Mouse (Mus musculus): ENCODE data around the gene Ly6g6c.

The Ly6g6c gene

DNA sequence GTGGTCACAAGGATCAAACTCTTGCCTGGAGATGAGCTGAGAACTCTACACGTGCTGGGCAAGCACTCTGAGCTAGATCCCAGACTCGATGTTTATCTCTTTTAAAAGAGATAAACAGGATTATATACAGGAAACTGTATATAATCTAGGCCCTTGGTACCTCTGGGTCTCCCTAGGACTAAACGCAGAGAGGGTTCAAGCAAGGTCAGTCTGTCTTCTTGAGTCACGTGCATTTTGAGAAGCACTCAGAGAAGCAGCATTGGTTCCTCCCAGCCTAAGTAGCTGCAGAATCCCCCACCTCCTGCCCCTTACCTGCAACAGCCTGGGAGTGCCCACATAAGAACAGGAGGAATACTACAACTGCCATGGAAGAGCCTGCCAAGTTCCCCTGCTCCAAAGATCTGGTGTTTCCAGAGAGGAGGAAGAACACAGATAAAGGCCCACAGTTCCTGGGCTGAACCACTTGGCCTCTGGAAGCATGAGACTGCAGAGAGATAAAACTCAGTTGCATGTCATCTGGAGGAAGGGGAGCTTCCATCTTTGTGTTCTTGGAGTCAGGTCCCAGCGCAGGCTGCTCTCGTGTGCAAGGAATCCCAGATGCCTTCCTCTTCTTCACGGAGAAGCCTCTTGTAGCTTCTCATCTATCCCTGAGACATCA is 20.1 kb downstream of the Ly6g6c start, which contains the start of gene Ly6g6f:
Ly6g6f (minus strand) TSS at position 403 of the 658 bp plus-strand sequence.
- no peak for DNase-seq

DNA sequence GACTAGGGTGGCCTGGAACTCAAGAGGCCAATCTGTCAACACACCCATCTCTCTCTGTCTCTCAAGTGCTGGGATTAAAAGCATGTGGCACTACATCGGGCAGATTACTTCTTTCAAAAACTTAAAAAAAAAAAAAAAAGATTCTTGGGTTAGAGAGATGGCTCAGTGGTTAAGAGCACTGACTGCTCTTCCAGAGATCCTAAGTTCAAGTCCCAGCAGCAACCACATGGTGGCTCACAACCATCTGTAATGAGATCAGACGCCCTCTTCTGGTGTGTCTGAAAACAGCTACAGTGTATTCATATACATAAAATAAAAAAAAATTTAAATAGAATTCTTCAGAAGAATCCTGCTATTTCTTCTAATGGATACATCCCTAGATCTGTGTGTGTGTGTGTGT is 23.0 kb downstream of the Ly6g6c start:
- DNase-seq: no peak

DNA sequence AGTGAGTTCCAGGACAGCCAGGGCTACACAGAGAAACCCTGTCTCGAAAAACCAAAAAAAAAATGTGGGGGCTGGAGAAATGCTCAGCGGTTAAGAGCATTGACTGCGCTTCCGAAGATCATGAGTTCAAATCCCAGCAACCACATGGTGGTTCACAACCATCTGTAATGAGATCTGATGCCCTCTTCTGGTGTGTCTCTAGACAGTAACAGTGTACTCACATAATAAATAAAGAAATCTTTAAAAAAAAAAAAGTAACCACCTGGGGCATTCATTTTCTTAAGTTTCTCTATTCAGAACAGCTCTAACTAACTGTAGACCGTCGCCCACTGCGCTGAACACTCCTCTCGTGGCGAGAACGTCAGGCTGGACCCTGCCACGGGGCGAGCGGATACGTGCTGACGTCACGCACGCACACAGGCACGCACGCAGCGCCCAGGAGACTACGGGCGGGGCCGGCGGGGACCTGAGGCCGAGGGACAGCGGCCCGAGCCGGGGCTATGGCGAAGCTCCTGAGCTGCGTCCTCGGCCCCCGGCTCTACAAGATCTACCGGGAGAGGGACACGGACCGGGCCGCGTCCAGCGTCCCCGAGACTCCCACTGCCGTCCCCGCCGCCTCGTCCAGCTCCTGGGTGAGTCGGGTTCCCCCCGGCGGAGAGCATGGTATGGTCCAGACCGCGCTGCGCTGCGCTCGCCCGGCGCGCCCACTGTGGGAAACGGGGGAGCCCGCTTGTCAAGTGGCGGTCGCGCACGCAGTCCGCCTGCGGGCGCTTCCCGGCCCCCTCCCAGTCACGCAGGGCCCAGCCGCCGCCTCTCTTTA is 23.8 kb downstream of the Ly6g6c start, which contains the start of gene Abhd16a:
Abhd16a (plus strand) TSS at position 439 of the 820 bp plus-strand sequence.
- peak; percentile 97 for DNase-seq

DNA sequence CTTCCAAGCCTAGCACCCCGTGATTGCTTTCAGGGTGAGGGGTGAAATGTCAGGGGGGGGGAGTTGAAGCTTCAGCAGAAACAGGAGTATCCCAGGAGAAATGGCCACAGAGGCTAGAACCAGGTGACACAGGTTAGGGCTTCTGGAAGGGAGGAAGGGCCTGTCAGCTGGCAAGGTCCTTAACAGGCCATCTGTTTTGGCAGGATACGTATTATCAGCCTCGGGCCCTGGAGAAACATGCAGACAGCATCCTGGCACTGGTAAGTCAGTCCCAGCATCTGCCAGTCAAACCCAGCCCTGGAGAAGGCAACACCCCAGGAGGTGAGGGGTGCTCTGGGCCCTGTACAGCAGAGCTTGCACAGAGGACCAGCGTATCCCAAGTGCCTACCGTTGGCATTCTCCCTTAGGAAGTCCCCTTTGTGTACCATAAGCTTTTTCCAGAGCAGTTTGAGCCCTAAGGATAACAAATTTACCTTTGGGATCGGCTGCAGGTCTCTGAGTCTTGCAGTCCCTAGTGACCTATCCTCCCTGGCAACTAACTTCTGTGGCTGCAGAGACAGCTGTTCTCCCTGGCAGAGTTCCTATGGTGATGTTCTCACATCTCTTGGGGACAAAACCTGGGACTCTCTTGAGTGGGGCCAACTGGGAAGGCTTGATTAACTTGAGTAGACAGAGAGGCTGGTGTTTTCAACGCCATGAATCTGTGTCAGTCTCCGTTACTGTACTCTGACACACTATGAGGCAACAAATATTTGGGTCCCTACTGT is 25.2 kb downstream of the Ly6g6c start:
- DNase-seq: no peak

DNA sequence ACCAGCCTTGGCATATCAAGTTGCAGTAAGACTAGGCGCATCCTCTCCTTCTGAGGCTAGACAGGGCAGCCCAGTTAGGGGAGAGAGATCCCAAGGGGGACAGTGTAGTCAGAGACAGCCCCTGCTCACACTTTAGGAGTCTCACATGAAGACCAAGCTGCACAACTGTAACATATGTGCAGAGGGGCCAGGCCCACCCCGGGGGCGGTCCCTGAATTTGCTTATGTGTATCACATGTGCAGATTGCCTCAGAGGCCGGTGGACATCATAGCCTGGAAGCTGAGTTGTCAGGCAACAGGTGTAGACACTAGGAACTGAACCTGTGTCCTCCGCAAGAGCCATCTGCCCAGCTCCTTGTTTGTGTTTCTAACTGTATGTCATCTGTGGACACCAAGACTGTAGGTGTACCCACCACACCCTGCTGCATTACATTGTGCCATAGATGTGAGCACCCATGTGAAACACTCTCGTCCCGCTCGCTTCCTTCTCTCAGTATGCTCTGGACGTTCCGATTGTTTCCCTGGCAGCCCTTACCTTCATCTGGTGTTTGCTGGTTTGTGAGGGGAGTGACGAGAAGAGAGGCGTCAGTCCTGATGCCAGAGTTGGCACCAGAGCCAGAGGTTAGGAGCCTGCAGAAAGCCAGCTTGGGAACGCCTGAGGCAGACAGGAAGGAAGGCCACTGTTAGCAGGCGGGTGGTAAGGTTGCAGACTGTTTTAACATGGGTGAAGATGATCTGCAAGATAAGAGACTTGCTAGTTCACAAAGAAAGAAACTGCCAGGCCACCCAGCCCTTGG is 27.4 kb downstream of the Ly6g6c start:
- DNase-seq: no peak

DNA sequence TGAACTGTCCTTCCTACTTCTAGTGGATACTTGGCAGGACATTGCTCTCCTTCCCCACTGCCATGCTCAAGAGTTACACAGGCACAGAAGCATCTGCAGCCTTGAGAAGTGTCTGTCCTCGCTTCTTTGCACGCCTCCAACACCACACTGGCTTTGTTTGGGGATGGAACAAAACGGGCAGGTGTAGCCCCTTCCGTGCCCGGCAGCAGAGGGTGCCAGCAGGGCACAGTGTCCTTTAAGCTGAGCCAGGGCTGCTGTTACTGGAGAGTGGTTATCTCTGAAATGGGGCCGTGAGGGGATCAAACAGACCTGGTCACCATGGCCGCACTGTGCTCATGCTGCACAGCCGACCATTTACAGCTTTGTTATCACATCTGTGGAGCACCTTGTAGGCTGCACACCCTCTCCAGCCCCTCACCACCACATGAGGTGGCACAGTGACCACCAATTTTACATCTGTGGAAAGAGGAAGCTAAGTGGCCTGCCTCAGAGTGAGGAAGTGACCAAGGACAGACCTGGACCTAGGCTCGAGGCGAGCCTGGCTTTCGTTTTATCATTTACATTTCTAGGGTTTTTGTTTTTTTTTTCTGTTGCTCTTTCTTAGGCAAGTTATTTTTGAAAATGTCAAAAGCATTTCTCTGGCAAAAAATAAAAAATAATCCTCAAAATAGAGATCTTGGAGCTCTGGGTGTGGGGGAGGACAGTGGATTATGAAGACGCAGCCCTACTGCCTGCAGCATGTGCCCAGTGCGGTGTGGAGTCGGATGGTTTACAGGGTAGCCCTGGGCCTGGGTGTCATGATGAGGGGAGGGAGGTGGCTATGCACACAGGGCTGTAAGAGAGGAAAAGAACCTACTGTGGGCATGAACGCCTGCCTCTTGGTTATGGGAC is 29.5 kb downstream of the Ly6g6c start:
- DNase-seq: no peak

DNA sequence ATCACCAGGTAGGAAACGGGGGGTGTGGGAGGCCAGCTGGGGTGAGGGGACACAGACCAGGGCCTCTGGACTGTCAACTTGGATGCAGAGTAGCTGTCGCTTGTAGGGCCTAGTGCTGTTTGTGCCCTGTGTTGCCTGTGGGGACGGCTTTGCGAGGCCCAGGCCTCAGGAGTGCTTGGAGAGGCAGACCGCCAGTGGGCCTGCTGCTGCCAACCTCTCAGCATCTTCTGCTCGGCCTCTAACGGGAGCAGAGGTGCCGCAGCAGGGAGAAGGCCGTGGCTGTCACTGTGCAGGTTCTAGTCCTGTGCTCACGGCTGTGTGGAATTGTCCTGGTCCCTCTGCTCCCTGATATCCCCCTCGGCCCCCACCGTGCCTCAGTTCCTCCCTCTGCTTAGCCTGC is 31.4 kb downstream of the Ly6g6c start:
- no peak for DNase-seq

DNA sequence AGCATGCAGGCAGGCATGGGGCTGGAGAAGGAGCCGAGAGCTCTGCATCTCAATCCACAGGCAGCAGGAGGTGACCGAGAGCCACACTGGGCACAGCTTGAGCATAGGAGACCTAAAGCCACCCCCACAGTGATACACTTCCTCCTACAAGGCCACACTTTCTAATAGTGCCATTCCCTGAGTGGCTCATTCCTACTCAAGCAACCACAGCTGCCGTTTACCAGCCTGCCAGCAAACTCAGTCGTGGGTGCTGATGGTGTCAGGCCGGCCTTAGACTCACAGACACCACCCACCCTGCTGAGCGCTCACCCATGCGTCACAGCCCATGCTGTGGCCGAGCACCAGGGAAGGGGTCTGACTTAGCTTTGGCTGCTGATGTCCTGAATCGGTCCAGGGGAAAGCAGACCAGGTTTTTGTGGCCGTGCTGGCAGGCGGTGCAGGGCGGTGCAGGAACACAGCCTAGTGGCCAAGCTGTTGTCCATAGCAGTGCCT is 32.0 kb downstream of the Ly6g6c start:
- no peak for DNase-seq

DNA sequence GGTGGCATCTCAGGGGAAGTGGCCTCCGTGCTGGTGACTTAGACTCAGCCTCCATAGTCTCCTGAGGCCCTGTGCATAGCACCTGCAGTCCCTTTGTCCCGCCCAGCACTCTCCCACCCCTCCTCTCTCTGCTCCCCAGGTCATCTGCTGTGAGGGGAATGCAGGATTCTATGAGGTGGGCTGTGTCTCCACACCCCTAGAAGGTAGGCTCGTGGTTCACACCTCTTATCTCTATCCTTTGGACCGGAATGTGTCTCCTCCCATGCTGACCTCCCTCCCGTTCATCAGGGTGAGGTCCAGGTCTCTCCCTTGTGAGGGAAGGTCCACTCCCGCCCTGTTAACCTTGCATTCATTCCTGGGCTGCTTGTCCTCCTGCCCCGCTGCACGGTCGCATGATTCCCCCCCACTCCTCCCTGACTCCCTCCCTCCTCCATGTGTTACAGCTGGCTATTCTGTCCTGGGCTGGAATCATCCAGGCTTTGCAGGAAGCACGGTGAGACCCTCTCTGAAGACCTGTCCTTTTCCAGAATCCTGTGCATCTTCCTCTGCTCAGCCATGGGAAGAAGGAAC is 35.1 kb downstream of the Ly6g6c start:
- no peak for DNase-seq

DNA sequence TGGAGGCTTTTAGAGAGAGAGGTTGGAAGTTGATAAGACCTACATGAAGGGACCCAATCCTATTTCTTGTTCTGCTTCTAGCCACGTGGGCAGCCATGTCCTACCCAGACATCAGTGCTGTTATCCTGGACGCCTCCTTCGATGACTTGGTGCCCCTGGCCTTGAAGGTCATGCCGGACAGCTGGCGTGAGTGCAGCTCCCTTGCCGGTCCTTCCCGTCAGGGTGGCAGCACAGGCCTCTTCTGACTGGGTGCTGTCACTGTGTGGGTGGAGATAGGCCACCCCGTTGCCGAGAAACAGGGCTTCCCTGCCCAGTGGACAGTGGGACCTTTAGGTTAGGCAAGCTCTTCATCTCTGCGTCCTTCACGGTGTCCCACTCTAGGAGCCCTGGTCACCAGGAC is 36.0 kb downstream of the Ly6g6c start:
- DNase-seq: no peak

DNA sequence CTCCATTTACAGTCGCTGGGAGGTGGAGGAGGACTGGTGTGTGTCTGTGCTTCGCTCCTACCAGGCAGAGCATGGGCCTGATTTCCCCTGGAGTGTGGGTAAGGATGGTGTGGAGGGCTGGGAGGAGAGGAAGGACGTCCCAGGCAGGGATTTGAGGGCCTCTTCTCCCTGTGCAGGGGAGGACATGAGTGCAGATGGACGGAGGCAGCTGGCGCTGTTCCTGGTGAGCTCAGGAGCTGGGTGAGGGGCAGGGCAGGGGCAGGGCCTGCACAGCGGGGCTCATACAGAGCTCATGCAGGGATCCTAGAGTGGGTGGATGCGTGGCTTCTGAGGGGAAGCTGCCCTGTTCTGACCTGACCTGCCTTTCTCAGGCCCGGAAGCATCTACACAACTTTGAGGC is 37.1 kb downstream of the Ly6g6c start:
- DNase-seq: no peak

DNA sequence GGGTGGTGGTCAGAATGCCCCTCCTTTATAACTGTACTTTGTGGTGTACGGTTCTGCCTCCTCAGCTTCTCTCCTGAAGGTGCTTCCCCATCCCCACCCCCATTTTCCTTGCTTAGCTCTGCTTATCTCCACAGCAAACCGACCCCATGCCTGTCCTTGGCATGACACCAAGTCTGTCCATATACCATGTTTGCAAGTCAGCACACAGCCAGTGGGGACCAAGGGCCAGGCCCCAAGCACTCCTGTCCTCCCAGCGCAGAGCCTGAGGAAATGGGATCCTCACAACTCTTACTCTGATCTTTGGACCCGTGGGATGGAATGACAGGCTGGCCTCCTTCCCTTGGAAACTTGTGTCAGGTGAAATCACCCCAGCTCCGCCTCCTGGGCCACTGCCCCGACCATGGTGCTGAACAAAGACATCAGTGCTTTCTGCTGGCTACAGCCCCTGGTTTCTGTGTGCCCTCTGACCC is 38.1 kb downstream of the Ly6g6c start:
- no peak for DNase-seq

DNA sequence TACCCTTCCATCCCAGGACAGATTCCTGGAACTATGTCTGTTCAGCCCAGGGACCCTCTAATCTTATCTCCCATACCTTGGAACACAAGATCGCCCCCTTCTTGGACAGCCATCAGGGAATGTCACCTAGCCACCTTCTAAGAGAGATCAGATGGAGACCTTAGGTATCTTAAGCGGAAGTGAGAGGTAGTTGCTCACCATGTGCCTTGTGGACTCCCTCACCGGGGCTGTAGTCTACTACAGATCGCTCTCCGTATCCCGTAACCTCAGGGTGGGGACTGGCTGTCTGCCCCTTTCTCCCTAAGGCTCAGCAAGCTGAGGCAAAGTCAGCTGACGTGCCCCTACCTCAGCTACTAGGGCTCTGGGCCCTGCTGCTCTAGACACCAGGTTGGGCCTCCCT is 38.9 kb downstream of the Ly6g6c start:
- no peak for DNase-seq

DNA sequence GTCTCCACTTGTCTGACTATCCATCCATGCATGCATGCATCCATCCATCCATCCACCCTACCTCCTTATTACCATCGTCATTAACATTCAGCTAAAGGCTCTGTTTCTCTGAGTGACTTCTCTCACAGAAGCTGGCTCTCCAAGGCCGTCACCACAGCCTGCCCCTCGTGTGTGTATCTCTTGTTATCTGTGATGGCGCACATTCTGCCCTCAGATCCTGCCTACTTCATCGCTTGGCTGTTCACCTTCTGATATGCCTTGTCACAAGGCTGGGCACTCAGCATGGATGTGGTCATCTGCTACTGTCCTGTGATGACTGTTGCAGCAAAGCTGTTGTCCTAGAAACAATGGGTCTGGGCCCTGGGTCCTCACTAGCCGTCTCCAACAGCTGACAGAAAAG is 39.6 kb downstream of the Ly6g6c start:
- DNase-seq: no peak

DNA sequence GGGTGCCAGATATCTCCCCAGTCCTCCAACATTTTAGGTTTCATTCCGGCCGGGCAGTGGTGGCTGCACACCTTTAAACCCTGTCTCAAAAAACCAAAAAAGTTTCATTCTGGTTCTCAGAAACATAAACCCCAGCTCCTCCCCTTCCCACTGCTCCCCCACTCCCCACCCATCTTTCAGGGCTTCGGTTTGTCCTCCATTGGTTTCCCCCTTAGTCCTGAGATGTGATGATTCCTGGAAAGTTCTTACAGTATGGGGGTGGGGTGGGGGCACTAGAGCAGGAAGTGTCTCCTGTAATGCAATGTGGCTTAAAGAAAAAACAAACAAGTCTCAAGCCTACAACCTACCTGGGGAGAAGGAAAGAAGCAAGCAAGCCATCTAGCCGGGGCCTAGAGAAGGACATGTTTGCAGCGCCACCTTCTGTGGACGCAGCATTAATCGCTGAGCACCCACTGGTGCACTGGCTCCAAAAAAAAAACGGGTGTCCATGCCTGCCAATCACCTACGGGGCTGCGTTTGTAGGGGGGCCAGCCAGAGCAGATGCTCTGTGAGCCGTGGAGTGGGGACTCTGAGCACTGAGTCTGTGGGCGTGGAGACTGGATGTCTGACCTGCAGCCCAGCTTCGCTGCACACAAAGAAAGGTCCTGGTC is 40.7 kb downstream of the Ly6g6c start:
- DNase-seq: peak; percentile 80

DNA sequence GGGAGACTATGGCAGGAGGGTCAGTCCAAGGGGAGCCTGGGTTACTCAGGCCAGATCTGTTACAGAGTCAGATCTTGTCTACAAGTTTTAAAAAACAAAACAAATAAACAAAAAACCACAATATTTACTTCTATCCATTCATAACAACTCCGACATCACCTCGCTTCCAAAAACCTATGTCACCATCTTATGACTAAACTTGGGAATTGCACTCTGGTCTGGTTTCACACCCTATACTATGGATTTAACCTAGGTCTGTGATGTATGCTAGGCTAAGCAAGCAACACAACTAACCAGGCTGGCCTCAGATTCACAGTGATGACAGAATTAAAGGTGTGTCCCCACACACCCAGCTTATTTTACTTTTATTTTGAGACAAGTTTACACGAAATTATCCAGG is 41.3 kb downstream of the Ly6g6c start:
- DNase-seq: no peak

DNA sequence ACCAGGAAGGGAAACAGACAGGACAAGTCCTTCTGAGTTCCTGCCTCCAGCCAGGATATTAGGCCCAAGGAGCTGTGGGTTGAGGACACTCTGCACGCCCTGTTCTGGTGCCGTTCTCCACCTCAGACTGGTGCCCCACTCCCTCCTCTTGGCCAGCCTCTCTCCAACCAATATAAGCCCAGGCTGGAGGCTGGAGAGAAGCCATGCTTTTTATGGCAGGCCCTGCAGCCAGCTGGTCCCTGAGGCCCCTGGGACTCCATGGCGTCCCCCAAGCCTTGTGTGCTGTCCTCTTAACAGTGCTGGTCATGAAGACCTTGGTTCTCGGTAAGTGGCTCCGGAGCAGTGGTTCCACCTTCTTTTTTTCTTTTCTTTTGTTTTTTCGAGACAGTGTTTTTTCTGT is 42.9 kb downstream of the Ly6g6c start, which contains the start of gene Ly6g5c:
Ly6g5c (plus strand) TSS at position 183 of the 400 bp plus-strand sequence.
- no peak for DNase-seq

DNA sequence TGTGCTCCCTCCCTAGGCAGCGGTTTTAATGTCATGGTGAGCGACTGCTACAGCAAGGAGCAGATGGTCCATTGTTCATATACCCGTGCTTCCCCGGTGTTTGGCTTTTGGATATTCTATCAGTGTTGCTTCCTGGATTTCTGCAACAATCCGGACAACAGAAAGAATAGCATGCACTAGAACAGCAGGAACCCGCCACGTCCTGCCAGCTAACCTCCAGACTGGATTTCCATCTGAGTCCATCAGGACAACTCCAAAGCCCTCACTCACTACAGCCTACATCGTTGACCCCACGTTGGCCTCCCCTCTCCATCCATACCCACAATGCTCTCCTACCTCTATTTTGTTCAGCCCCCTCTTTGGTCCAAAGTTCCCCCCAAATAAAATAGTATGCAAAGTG is 46.6 kb downstream of the Ly6g6c start:
- DNase-seq: no peak

DNA sequence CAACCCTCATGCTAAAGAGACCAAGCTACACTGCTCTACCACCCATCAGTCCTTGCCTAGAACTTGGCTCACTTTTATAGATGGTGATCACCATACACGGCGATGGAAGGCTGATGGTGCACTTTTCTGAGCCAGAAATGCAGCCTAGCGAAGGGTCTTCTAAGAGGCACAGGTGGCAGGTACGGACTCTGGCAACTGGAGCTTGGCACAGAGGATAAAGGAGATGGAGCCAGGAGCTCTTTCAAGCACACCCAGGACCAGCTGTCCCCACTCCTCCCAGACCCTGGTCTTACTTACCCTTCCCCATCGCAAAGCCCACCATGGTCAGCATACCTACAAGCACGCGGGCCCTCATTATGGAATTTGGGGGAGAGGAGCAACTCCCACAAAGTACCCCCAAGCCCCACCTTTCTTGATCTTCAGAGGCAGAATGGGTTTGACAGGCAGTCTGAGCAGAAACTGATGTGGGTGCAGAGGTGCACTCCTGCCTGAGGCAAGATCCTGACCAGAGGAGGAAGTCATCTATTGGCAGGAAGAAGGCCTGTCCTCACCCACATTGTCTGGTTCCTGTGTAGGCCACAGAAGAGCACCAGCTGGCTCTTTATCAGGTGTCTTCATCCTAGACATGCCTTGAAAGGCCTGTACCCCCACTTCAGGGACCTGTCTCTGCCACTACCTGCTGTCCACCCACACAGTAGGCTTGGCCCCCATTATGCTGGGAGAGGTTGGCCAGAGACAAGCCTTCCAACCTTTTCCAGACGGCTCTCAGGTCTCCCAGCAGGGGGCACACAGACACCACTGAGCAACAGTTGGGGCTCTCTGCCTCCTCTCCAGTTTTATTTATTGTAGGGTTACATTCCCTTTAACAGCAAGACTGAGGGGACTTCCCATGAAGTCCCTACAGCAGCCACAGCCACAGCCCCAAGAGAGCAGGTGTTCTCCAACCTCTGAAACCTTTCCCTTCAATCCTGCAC is 50.1 kb downstream of the Ly6g6c start, which contains the start of gene Ly6g5b:
Ly6g5b (minus strand) TSS at position 383 of the 974 bp plus-strand sequence.
- no peak for DNase-seq
